Mouse (Mus musculus) kidney, postnatal 0 days (tissue): ENCODE measurements at regions not wholly inside any gene's neighbourhood (a gene's known extent, or its start where the extent isn't known, plus 50 kb on each side); places are given as distances from the start of the nearest gene placed in this dataset. TPM values are rescaled to one million over a fixed set of nuclear protein-coding genes. Genes with fewer than 3 reads are reported as not detected.

Experiments
- ATAC-seq: fragments of 200-750 bp; cut with Nextera tagmentation; replicated peaks from 2 replicates; pipeline ENCODE4 v1.8.0; 2017; ENCODE audit warnings: low read depth, moderate number of reproducible peaks, moderate TSS enrichment, moderate library complexity; ENCODE audit not compliant: low FRiP score
- DNase-seq: peaks from one replicate; pipeline ENCODE4 v3.0.0-alpha.2; 2016; ENCODE audit warnings: low spot score
- H3K27ac ChIP-seq: fragments of 300-500 bp; sonication (generic); 2 replicates; pipeline ENCODE4 v1.5.1; 2014; ENCODE audit warnings: mild to moderate bottlenecking
- H3K27me3 ChIP-seq: fragments of 300-500 bp; sonication (generic); 2 replicates; pipeline ENCODE4 v1.6.1; 2014; ENCODE audit warnings: low read length, mixed read lengths; ENCODE audit not compliant: insufficient read depth
- H3K36me3 ChIP-seq: fragments of 300-500 bp; sonication (generic); 2 replicates; pipeline ENCODE4 v1.6.1; 2014; ENCODE audit warnings: low read length, mixed read lengths; ENCODE audit not compliant: insufficient read depth
- H3K4me1 ChIP-seq: fragments of 300-500 bp; sonication (generic); replicated peaks from 2 replicates; pipeline ENCODE4 v1.6.1; 2014; ENCODE audit warnings: antibody characterized with exemption, low read length, mixed read lengths; ENCODE audit not compliant: insufficient read depth
- H3K4me2 ChIP-seq: fragments of 300-500 bp; sonication (generic); 2 replicates; pipeline ENCODE4 v1.6.1; 2014; ENCODE audit warnings: mild to moderate bottlenecking, low read length, moderate library complexity, mixed read lengths
- H3K4me3 ChIP-seq: fragments of 300-500 bp; sonication (generic); replicated peaks from 2 replicates; pipeline ENCODE4 v1.5.1; 2014; ENCODE audit warnings: low read depth, low read length
- H3K9ac ChIP-seq: fragments of 300-500 bp; sonication (generic); 2 replicates; pipeline ENCODE4 v1.6.1; 2014; ENCODE audit warnings: low read depth, low read length
- H3K9me3 ChIP-seq: fragments of 300-500 bp; sonication (generic); replicated peaks from 2 replicates; pipeline ENCODE4 v1.6.1; 2016; ENCODE audit warnings: low read length, inconsistent platforms, mixed read lengths
- CTCF ChIP-seq: IDR thresholded peaks from 2 replicates; pipeline ENCODE4 v1.5.1; 2016; ENCODE audit warnings: antibody characterized with exemption, low read depth, mild to moderate bottlenecking, moderate library complexity
- WGBS: fragments of 180-500 bp; shearing (Covaris S2); extraction: QIAGEN DNeasy Blood & Tissue Kit; methylation state at CpG from one replicate; pipeline ENCODE4 v1.1.7; 2014; 5-methylcytosine and 5-hydroxymethylcytosine counted together
- microRNA-seq: library from miRNA; unstranded; fragments of <30 nt; microRNA quantifications from one replicate; pipeline ENCODE4, GENCODE M21; 2016

GRCm38 (mm10) chr2:159755541-159756011 lies 578.4 kb downstream of the Gm826 start:
- Histone ChIP-seq H3K9ac (no peak overlapping the region), H3K4me1 (no peaks in the 10 kb centered on the region), H3K36me3 (no peaks in the 10 kb centered on the region), H3K27me3 (no peaks in the 10 kb centered on the region), H3K4me2 (no peak overlapping the region), H3K4me3 (no peak overlapping the region), H3K9me3 (no peaks in the 10 kb centered on the region), H3K27ac (no peak overlapping the region)
- 22% methylated on average over 7 of the region's 7 CpGs for WGBS
- no peak for TF ChIP-seq CTCF
- ATAC-seq (peak; percentile 40; the same call in 1 of the 2 replicates), DNase-seq (peak; percentile 70)

DNA sequence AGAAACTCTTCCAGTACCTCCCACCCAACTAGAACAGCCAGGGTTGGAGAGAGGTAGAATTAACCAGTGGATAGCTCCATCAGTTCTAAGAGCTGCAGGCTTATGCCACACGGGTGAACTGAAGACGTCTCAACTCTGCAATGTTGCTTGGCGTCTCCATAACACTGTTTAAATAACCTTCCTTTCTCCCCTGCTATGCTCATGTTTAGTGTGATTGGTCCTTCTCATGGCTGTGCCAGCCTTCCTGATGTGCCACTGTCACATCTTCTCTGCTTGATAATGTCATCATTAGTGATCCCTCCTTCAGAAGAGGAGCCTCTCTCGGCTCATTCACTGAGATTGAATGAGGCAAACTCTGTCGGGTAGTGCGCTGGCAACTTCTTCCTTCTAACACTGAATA lies 573.2 kb downstream of the Gm826 start:
- Histone ChIP-seq H3K27me3 (no peaks in the 10 kb centered on the region), H3K27ac (no peak overlapping the region), H3K4me2 (no peak overlapping the region), H3K4me1 (no peaks in the 10 kb centered on the region), H3K9me3 (no peaks in the 10 kb centered on the region), H3K36me3 (no peaks in the 10 kb centered on the region), H3K9ac (no peak overlapping the region), H3K4me3 (no peak overlapping the region)
- no peak for ATAC-seq
- WGBS, result 87% methylated on average over 6 of the region's 6 CpGs
- DNase-seq, result no peak
- TF ChIP-seq CTCF, result no peak

DNA sequence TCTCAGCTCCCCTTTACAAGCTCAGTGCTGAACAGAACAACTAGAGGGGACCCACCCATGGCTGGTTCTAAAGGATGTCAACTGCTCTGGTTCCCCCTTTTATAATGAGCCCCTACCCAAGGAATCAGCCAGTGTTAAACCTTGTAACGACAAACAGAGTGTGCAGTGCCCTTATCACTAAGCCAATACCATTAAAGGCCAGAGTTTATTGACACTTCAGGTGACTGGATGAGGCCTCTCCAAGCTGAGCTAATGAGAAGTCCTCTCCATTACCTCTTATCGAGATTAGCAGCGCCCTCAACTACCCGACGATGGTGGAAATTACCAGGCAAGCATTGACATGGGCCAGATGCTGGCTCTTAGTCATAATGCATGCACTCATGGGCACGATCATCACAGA lies 570.8 kb downstream of the Gm826 start:
- Histone ChIP-seq H3K27ac (no peak overlapping the region), H3K27me3 (no peaks in the 10 kb centered on the region), H3K9me3 (no peaks in the 10 kb centered on the region), H3K4me1 (no peaks in the 10 kb centered on the region), H3K36me3 (no peaks in the 10 kb centered on the region), H3K4me2 (no peak overlapping the region), H3K4me3 (no peak overlapping the region), H3K9ac (no peak overlapping the region)
- TF ChIP-seq CTCF, result no peak
- WGBS, result 76% methylated on average over 6 of the region's 6 CpGs
- DNase-seq, result no peak
- ATAC-seq, result no peak

Small RNA genes lying in the stretch of these regions (microRNA-seq; reads per million reads assigned to microRNA genes)
- gene Gm44319, result not detected
